In the genomic region with DNA sequence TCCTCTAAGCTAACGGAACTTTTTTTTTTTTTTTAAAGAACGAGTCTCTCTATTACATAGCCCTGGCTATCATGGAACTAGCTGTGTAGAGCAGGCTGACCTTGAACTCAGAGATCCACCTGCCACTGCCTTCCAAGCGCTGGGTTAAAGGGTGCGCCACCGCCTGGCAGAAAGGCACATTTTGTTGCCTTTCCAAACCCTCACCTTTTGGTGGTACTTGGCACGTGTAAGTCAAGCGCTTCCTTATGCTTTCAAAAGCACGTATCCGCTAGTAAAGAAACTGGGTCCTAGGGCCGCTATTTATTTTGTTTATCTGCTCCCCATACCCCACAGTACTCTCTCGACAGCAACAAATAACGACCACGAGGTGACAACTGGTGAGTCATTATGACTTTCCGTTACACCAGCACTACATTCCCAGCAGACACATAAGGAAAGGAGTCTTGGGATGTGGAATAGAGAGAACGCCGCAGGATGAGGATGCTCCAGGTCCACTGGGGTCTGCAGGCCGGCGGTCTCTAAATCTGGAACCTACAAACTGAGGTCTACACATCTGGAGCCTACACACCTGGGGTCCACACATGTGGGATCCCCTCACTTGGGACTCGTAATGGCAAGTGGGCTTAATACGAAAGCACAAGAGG, we compare ENCODE assay signal across 8 mouse cellular contexts. TPM values are rescaled to one million over a fixed set of nuclear protein-coding genes. Genes with fewer than 3 reads are reported as not detected.
DNase-seq lines count a peak whose midpoint lies in the region; TF ChIP-seq lines count a peak whose summit lies in the region.

No protein-coding gene starts in this region.

- no peaks in the 10 kb centered on the region for H3K4me1 ChIP-seq in spleen, adult 2 months (ENCODE audit: control insufficient read depth, insufficient read depth, insufficient read length)

- no peaks in the 10 kb centered on the region for H3K36me3 ChIP-seq in spleen, adult 2 months (ENCODE audit: control insufficient read depth, insufficient read depth, low read length)

- H3K27me3 ChIP-seq in spleen, adult 2 months (ENCODE audit: control insufficient read depth, insufficient read depth, low read length): no peaks in the 10 kb centered on the region

- no peak for TF ChIP-seq POLR2A in spleen, adult 2 months (IDR thresholded peaks at IDR 0.05; ENCODE audit: low read depth, low read length)

- DNase-seq in layer of hippocampus, adult 11-12 months (ENCODE audit: low spot score): peak; percentile 19
- DNase-seq in layer of hippocampus, adult 8-10 months (ENCODE audit: low spot score in 2 of 2): no peak
- DNase-seq in cerebellum, adult 18-20 months: peak; percentile 36 to 37
- peak; percentile 22 for DNase-seq in gastrocnemius, postnatal 25 days
- DNase-seq in kidney, adult 8-10 months: peak; percentile 36 to 55
- peak; percentile 50 for DNase-seq in lung, postnatal 14 days
- DNase-seq in spleen, adult 2 months (ENCODE audit: low read depth in 1 of 2, low spot score in 2 of 2): peak; percentile 47 to 65
- no peak for DNase-seq in urinary bladder, postnatal 4 days (ENCODE audit: low spot score in 2 of 2)

- TF ChIP-seq CTCF in spleen, adult 2 months (IDR thresholded peaks at IDR 0.05; ENCODE audit: extremely low read depth, insufficient read depth, insufficient read length, insufficient replicate concordance): peak; percentile 41; the same call in 1 of the 2 replicates

- WGBS in spleen, adult 2 months: 2% methylated on average over 20 of the region's 20 CpGs

- H3K27ac ChIP-seq in spleen, adult 2 months (ENCODE audit: insufficient read depth, low read length): peak overlapping the region; percentile 89

- H3K4me3 ChIP-seq in spleen, adult 2 months (ENCODE audit: extremely low read depth, insufficient read depth, insufficient read length): peak overlapping the region; percentile 73

RNA-seq across cellular contexts. Expression of a gene that starts 0.7 kb away (rescaled TPM):
- 10 to 100 TPM in 2 of 4 experiments, 1 to 10 TPM in 2; 9.4 to 12.2 (median 10.5) TPM for total RNA-seq in layer of hippocampus, adult 8-10 months (2022)
- total RNA-seq in gastrocnemius, postnatal 25 days (2021): 1 to 10 TPM; 9.3 to 9.6 TPM
- 5.2 and 5.7 TPM in 2 replicates for polyA plus RNA-seq in spleen, adult 2 months (2012; rRNA removed)

RNA-seq across cellular contexts. Expression of a gene that starts 19.3 kb away (rescaled TPM):
- total RNA-seq in layer of hippocampus, adult 8-10 months (2022): 1 to 10 TPM; 4.2 to 6.9 (median 5.8) TPM
- total RNA-seq in gastrocnemius, postnatal 25 days (2021): 1 to 10 TPM; 4.9 to 6.0 TPM
- 2.2 and 3.0 TPM in 2 replicates for polyA plus RNA-seq in spleen, adult 2 months (2012; rRNA removed)

RNA-seq across cellular contexts. Expression of a gene that starts 48.7 kb away (rescaled TPM):
- total RNA-seq in layer of hippocampus, adult 8-10 months (2022): 10 to 100 TPM; 27.4 to 46.3 (median 35.7) TPM
- total RNA-seq in gastrocnemius, postnatal 25 days (2021): 100 to 1,000 TPM; 117 to 130 TPM
- 4.2 and 4.9 TPM in 2 replicates for polyA plus RNA-seq in spleen, adult 2 months (2012; rRNA removed)

Comparison
In these comparisons a context has a peak if more than half of its experiments do, and no peak if none do; other contexts are left out.
1. DNase-seq: peak in layer of hippocampus, adult 11-12 months (single experiment), cerebellum, adult 18-20 months (2 of 2), gastrocnemius, postnatal 25 days (single experiment), kidney, adult 8-10 months (2 of 2), lung, postnatal 14 days (single experiment) and spleen, adult 2 months (2 of 2); none in layer of hippocampus, adult 8-10 months (0 of 2) and urinary bladder, postnatal 4 days (0 of 2).